Mouse (Mus musculus) forebrain, embryonic 11.5 days (tissue): Measurements from ENCODE around the gene Fam114a1. TPM values are rescaled to one million over a fixed set of nuclear protein-coding genes. Genes with fewer than 3 reads are reported as not detected.

Experiments used
- ATAC-seq: fragments of 200-750 bp; cut with Nextera tagmentation; replicated peaks from 2 replicates; pipeline ENCODE4 v1.8.0; 2017; ENCODE audit warnings: moderate TSS enrichment; ENCODE audit not compliant: low FRiP score
- DNase-seq: peaks from one replicate; pipeline ENCODE4 v3.0.0-alpha.2; 2017; ENCODE audit warnings: low spot score
- H3K27ac ChIP-seq: fragments of 300-500 bp; sonication (generic); 2 replicates; pipeline ENCODE4 v1.5.1; 2014; ENCODE audit warnings: low read depth, low read length
- H3K27me3 ChIP-seq: fragments of 300-500 bp; sonication (generic); 2 replicates; pipeline ENCODE4 v1.6.1; 2014; ENCODE audit warnings: mild to moderate bottlenecking, low read length, mixed read lengths; ENCODE audit not compliant: control insufficient read depth, insufficient read depth
- H3K36me3 ChIP-seq: fragments of 300-500 bp; sonication (generic); 2 replicates; pipeline ENCODE4 v1.6.1; 2014; ENCODE audit warnings: mild to moderate bottlenecking, low read length, moderate library complexity, mixed read lengths; ENCODE audit not compliant: control insufficient read depth, insufficient read depth
- H3K4me1 ChIP-seq: fragments of 300-500 bp; sonication (generic); replicated peaks from 2 replicates; pipeline ENCODE4 v1.6.1; 2014; ENCODE audit warnings: low read length, mixed read lengths; ENCODE audit not compliant: control insufficient read depth, insufficient read depth
- H3K4me2 ChIP-seq: fragments of 300-500 bp; sonication (generic); 2 replicates; pipeline ENCODE4 v1.6.1; 2014; ENCODE audit warnings: low read depth, mild to moderate bottlenecking, low read length, moderate library complexity, mixed read lengths; ENCODE audit not compliant: severe bottlenecking
- H3K4me3 ChIP-seq: fragments of 300-500 bp; sonication (generic); 2 replicates; pipeline ENCODE4 v1.5.1; 2014; ENCODE audit warnings: low read depth, low read length
- H3K9ac ChIP-seq: fragments of 300-500 bp; sonication (generic); 2 replicates; pipeline ENCODE4 v1.6.1; 2014; ENCODE audit warnings: low read length
- H3K9me3 ChIP-seq: fragments of 300-500 bp; sonication (generic); 2 replicates; pipeline ENCODE4 v1.6.1; 2016; ENCODE audit warnings: low read length, mixed read lengths; ENCODE audit not compliant: control insufficient read depth
- whole genome bisulfite sequencing: fragments of 180-500 bp; shearing (Covaris S2); extraction: QIAGEN DNeasy Blood & Tissue Kit; methylation state at CpG from one replicate; pipeline ENCODE4 v1.1.7; 2014; 5-methylcytosine and 5-hydroxymethylcytosine counted together
- polyA plus RNA-seq: library from polyadenylated mRNA; unstranded; fragments of >200 nt; fragmentation: Nextera tagmentation; extraction: Ambion mirVana; gene quantifications from 2 replicates; pipeline ENCODE4 v1.2.1, GENCODE M21; 2014

The Fam114a1 gene
- polyA plus RNA-seq, 1 experiment from 2014 or later: 16.1 TPM

GRCm38 (mm10) chr5:65057596-65057995 lies 87.7 kb downstream of the Fam114a1 start:
- Histone ChIP-seq H3K9me3 (no peaks in the 10 kb centered on the region), H3K9ac (no peak overlapping the region), H3K4me2 (no peak overlapping the region), H3K36me3 (no peaks in the 10 kb centered on the region), H3K27ac (no peak overlapping the region), H3K4me1 (no peaks in the 10 kb centered on the region), H3K27me3 (no peaks in the 10 kb centered on the region), H3K4me3 (no peak overlapping the region)
- no peak for DNase-seq
- no peak for ATAC-seq
- WGBS: 97% methylated on average over 6 of the region's 6 CpGs

GRCm38 (mm10) chr5:65059806-65060205 lies 89.9 kb downstream of the Fam114a1 start:
- no peak overlapping the region for H3K4me2 ChIP-seq
- no peak for DNase-seq
- H3K27ac ChIP-seq: no peak overlapping the region
- H3K4me1 ChIP-seq: no peaks in the 10 kb centered on the region
- H3K36me3 ChIP-seq: no peaks in the 10 kb centered on the region
- H3K9ac ChIP-seq: no peak overlapping the region
- H3K27me3 ChIP-seq: no peaks in the 10 kb centered on the region
- H3K4me3 ChIP-seq: no peak overlapping the region
- ATAC-seq: no peak
- 61% methylated on average over 2 of the region's 2 CpGs for WGBS
- H3K9me3 ChIP-seq: no peaks in the 10 kb centered on the region

GRCm38 (mm10) chr5:65062236-65062635 lies 92.4 kb downstream of the Fam114a1 start:
- no peak for DNase-seq
- Histone ChIP-seq H3K4me3 (no peak overlapping the region), H3K4me1 (no peaks in the 10 kb centered on the region), H3K36me3 (no peaks in the 10 kb centered on the region), H3K9me3 (no peaks in the 10 kb centered on the region), H3K27me3 (no peaks in the 10 kb centered on the region), H3K27ac (no peak overlapping the region), H3K4me2 (no peak overlapping the region), H3K9ac (no peak overlapping the region)
- no peak for ATAC-seq
- WGBS: 93% methylated on average over 4 of the region's 4 CpGs

- Histone ChIP-seq H3K9ac (no peak overlapping the region), H3K4me2 (no peak overlapping the region), H3K27me3 (no peaks in the 10 kb centered on the region), H3K4me1 (no peaks in the 10 kb centered on the region), H3K36me3 (no peaks in the 10 kb centered on the region), H3K9me3 (no peaks in the 10 kb centered on the region), H3K4me3 (no peak overlapping the region), H3K27ac (no peak overlapping the region)
- no peak for DNase-seq
- ATAC-seq: no peak
- WGBS: 68% methylated on average over 2 of the region's 2 CpGs
Measured at GRCm38 (mm10) chr5:65063266-65063665, 93.4 kb downstream of the Fam114a1 start.

GRCm38 (mm10) chr5:65068166-65068565 lies 98.3 kb downstream of the Fam114a1 start:
- ATAC-seq: no peak
- 87% methylated on average over 6 of the region's 6 CpGs for WGBS
- Histone ChIP-seq H3K27me3 (no peaks in the 10 kb centered on the region), H3K9ac (no peak overlapping the region), H3K27ac (no peak overlapping the region), H3K4me3 (no peak overlapping the region), H3K36me3 (no peaks in the 10 kb centered on the region), H3K9me3 (no peaks in the 10 kb centered on the region), H3K4me1 (no peaks in the 10 kb centered on the region), H3K4me2 (no peak overlapping the region)
- DNase-seq: no peak

GRCm38 (mm10) chr5:65069872-65070271 lies 100.0 kb downstream of the Fam114a1 start:
- Histone ChIP-seq H3K27me3 (no peaks in the 10 kb centered on the region), H3K9ac (no peak overlapping the region), H3K4me2 (no peak overlapping the region), H3K4me3 (no peak overlapping the region), H3K4me1 (no peaks in the 10 kb centered on the region), H3K27ac (no peak overlapping the region), H3K9me3 (no peaks in the 10 kb centered on the region), H3K36me3 (no peaks in the 10 kb centered on the region)
- DNase-seq (no peak), ATAC-seq (no peak)
- WGBS: 62% methylated on average over 11 of the region's 11 CpGs

GRCm38 (mm10) chr5:65071689-65072118 lies 101.8 kb downstream of the Fam114a1 start:
- WGBS: 7% methylated on average over 6 of the region's 6 CpGs
- Histone ChIP-seq H3K9ac (no peak overlapping the region), H3K4me1 (no peaks in the 10 kb centered on the region), H3K27ac (peak overlapping the region; percentile 2; the same call in 1 of the 2 replicates), H3K4me2 (no peak overlapping the region), H3K9me3 (no peaks in the 10 kb centered on the region), H3K36me3 (no peaks in the 10 kb centered on the region), H3K4me3 (no peak overlapping the region), H3K27me3 (no peaks in the 10 kb centered on the region)
- DNase-seq (no peak), ATAC-seq (peak; percentile 79)

- no peaks in the 10 kb centered on the region for H3K27me3 ChIP-seq
- H3K4me1 ChIP-seq: no peaks in the 10 kb centered on the region
- no peaks in the 10 kb centered on the region for H3K9me3 ChIP-seq
- no peak for ATAC-seq
- no peak for DNase-seq
- H3K27ac ChIP-seq: no peak overlapping the region
- H3K4me2 ChIP-seq: no peak overlapping the region
- H3K36me3 ChIP-seq: no peaks in the 10 kb centered on the region
- no peak overlapping the region for H3K4me3 ChIP-seq
- no peak overlapping the region for H3K9ac ChIP-seq
- WGBS: 76% methylated on average over 4 of the region's 4 CpGs
Measured at GRCm38 (mm10) chr5:65073247-65073646, 103.4 kb downstream of the Fam114a1 start.

- no peak for DNase-seq
- no peak overlapping the region for H3K27ac ChIP-seq
- no peak for ATAC-seq
- no peaks in the 10 kb centered on the region for H3K27me3 ChIP-seq
- H3K4me2 ChIP-seq: no peak overlapping the region
- no peaks in the 10 kb centered on the region for H3K9me3 ChIP-seq
- no peaks in the 10 kb centered on the region for H3K4me1 ChIP-seq
- H3K9ac ChIP-seq: no peak overlapping the region
- no peak overlapping the region for H3K4me3 ChIP-seq
- H3K36me3 ChIP-seq: no peaks in the 10 kb centered on the region
- 67% methylated on average over 7 of the region's 7 CpGs for WGBS
Measured at GRCm38 (mm10) chr5:65074693-65075092, 104.8 kb downstream of the Fam114a1 start.
